Mouse (Mus musculus): ENCODE measurements around the gene Pou2f2.
"Not testable (repeated sequence)": the region's sequence is repeated elsewhere in the genome, so short reads cannot be mapped to it uniquely, and the experiment has no call there.

Pou2f2 gene

GRCm38 (mm10) chr7:25057888-25058287, 121.6 kb downstream of the Pou2f2 start:
- no peak for DNase-seq

GRCm38 (mm10) chr7:25056951-25057350, 122.6 kb downstream of the Pou2f2 start:
- no peak for DNase-seq

GRCm38 (mm10) chr7:25052587-25052986, 126.9 kb downstream of the Pou2f2 start:
- DNase-seq, result no peak

GRCm38 (mm10) chr7:25049295-25049930, 130.1 kb downstream of the Pou2f2 start:
- no peak for DNase-seq

- DNase-seq, result no peak
These were observed 132.2 kb downstream of the Pou2f2 start for GRCm38 (mm10) chr7:25047363-25047762.

- DNase-seq, result not testable (repeated sequence)
These were observed 134.9 kb downstream of the Pou2f2 start for GRCm38 (mm10) chr7:25044599-25044998.

- no peak for DNase-seq
These were observed 137.6 kb downstream of the Pou2f2 start for GRCm38 (mm10) chr7:25041921-25042320.

Data from embryo, embryonic 11 days (tissue).